Mouse (Mus musculus) midbrain, embryonic 10.5 days (tissue): ENCODE results near the gene Trim65. TPM values are rescaled to one million over a fixed set of nuclear protein-coding genes. Genes with fewer than 3 reads are reported as not detected.
"Not testable (repeated sequence)": the region's sequence is repeated elsewhere in the genome, so short reads cannot be mapped to it uniquely, and the experiment has no call there.

Source experiments
- DNase-seq: peaks from one replicate; pipeline ENCODE4 v3.0.0-alpha.2; 2017; ENCODE audit warnings: low spot score
- H3K27ac ChIP-seq: fragments of 300-500 bp; sonication (generic); replicated peaks from 2 replicates; pipeline ENCODE4 v1.5.1; 2016; ENCODE audit warnings: mild to moderate bottlenecking
- H3K27me3 ChIP-seq: fragments of 300-500 bp; sonication (generic); 2 replicates; pipeline ENCODE4 v1.6.1; 2016; ENCODE audit warnings: low read depth, mild to moderate bottlenecking; ENCODE audit not compliant: poor library complexity, severe bottlenecking
- H3K36me3 ChIP-seq: fragments of 300-500 bp; sonication (generic); 2 replicates; pipeline ENCODE4 v1.6.1; 2016; ENCODE audit warnings: mild to moderate bottlenecking, moderate library complexity
- H3K4me1 ChIP-seq: fragments of 300-500 bp; sonication (generic); 2 replicates; pipeline ENCODE4 v1.6.1; 2016
- H3K4me3 ChIP-seq: fragments of 300-500 bp; sonication (generic); 2 replicates; pipeline ENCODE4 v1.5.1; 2016; ENCODE audit warnings: mild to moderate bottlenecking, moderate library complexity
- H3K9me3 ChIP-seq: fragments of 300-500 bp; sonication (generic); replicated peaks from 2 replicates; pipeline ENCODE4 v1.6.1; 2016; ENCODE audit warnings: mild to moderate bottlenecking
- WGBS: fragments of 180-500 bp; shearing (Covaris S2); methylation state at CpG from one replicate; pipeline ENCODE4 v1.1.7; 2016; 5-methylcytosine and 5-hydroxymethylcytosine counted together
- polyA plus RNA-seq: library from polyadenylated mRNA; unstranded; fragments of >200 nt; fragmentation: Nextera tagmentation; extraction: Ambion mirVana; gene quantifications from 2 replicates; pipeline ENCODE4 v1.2.1, GENCODE M21; 2016

The Trim65 gene
- polyA plus RNA-seq, 1 experiment from 2014 or later: 1.4 TPM

GRCm38 (mm10) chr11:116132366-116133333 is 1.7 kb upstream of the Trim65 start:
- peaks cover 45% of the 10 kb centered on the region for H3K4me1 ChIP-seq
- H3K27me3 ChIP-seq: peaks cover 24% of the 10 kb centered on the region
- H3K4me3 ChIP-seq: no peak overlapping the region
- peaks cover 59% of the 10 kb centered on the region for H3K36me3 ChIP-seq
- DNase-seq: no peak
- no peak overlapping the region for H3K27ac ChIP-seq
- H3K9me3 ChIP-seq: no peaks in the 10 kb centered on the region
- 85% methylated on average over 16 of the region's 16 CpGs for WGBS

DNA sequence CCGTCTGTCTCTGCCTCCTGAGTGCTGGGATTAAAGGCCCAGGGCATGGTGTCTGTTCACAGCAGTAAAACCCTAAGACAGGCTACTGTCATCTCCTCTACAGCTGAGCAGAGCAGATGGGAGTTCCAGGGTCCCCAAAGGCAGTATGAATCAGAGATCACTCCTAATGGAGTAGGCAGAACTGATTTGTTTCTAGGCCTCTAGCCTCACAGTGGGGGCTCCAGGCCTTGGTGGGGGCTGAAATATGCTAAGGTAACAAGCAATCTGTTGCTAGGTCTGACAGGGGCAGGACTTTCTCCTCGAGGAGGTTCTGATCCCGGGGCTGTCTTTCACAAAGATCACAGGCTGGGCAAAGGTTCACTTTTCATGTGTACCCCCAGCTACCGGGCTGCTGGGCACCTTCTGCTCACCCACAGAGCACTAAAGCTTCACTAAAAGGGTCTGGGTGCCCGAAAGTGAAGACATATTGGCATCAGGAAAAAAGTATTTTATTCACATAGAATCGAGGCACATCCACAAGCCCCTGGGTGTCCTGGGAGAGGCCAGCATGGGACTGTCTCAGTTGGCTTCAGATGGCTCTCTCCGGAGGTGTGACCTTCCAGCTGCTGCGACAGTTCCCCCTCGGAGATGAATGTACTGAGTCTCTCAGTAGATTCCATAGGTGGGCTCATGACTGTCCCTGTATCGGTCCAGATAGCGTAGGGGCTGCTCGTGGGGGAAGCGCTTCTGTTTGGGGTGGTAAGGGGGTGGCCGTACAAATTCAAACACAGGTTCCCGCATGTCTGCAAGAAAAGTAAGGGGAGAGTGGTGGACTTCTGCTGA is 632 bp upstream of the Trim65 start:
- DNase-seq: no peak
- H3K36me3 ChIP-seq: peaks cover 54% of the 10 kb centered on the region
- H3K27ac ChIP-seq: peak overlapping the region; percentile 88
- H3K4me1 ChIP-seq: peaks cover 45% of the 10 kb centered on the region
- H3K9me3 ChIP-seq: no peaks in the 10 kb centered on the region
- peaks cover 24% of the 10 kb centered on the region for H3K27me3 ChIP-seq
- peak overlapping the region; percentile 67 for H3K4me3 ChIP-seq
- WGBS: 86% methylated on average over 15 of the region's 15 CpGs

GRCm38 (mm10) chr11:116129993-116130487 is 888 bp downstream of the Trim65 start:
- H3K36me3 ChIP-seq: peaks cover 51% of the 10 kb centered on the region
- WGBS: 48% methylated on average over 8 of the region's 8 CpGs
- H3K27ac ChIP-seq: peak overlapping the region; percentile 88
- H3K27me3 ChIP-seq: peaks cover 24% of the 10 kb centered on the region
- DNase-seq: no peak
- peaks cover 45% of the 10 kb centered on the region for H3K4me1 ChIP-seq
- H3K9me3 ChIP-seq: no peaks in the 10 kb centered on the region
- peak overlapping the region; percentile 67 for H3K4me3 ChIP-seq

DNA sequence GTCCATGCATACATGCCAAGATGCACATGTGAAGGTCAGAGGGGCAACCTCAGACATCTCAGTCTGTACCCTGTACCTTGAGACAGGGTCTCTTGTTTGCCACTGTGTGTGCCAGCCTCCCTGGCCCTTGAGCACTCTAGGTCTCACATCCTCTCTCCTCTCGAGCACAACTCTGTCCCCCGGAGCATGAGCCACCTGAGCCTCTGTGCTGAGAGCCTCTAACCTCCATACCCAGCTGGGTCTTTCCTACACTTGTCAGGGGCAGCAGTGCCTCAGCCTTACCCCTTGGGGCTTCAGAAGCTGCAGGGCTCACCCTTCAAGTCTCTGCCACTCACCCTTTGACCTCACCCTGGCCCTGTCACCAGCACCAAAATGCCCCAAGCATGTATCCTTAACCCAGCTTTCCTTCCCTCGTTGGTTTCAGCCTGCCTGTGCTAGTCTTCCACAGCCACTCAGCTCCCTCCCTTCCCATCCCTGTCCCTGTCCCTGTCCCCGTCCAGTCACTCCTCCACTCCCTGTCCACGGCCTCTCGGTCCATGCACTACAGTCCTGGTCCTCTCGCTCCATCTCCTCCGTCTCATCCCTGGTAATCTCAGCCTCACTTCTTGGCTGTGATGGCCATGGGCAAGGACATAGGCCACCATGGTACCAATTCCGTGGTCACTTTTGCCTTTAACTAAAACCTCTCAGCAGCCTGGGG is 1.7 kb downstream of the Trim65 start:
- Histone ChIP-seq H3K36me3 (peaks cover 43% of the 10 kb centered on the region), H3K4me1 (peaks cover 45% of the 10 kb centered on the region), H3K9me3 (no peaks in the 10 kb centered on the region), H3K4me3 (peak overlapping the region; percentile 67; the same call in 1 of the 2 replicates), H3K27me3 (peaks cover 24% of the 10 kb centered on the region), H3K27ac (peak overlapping the region; percentile 88)
- WGBS: 83% methylated on average over 9 of the region's 9 CpGs
- no peak for DNase-seq

GRCm38 (mm10) chr11:116127986-116128385 is 2.9 kb downstream of the Trim65 start:
- Histone ChIP-seq H3K36me3 (peaks cover 31% of the 10 kb centered on the region), H3K9me3 (no peaks in the 10 kb centered on the region), H3K27ac (peak overlapping the region; percentile 71), H3K27me3 (peaks cover 24% of the 10 kb centered on the region), H3K4me3 (peak overlapping the region; percentile 36; the same call in 1 of the 2 replicates), H3K4me1 (peaks cover 45% of the 10 kb centered on the region)
- WGBS: 77% methylated on average over 9 of the region's 9 CpGs
- DNase-seq: no peak

DNA sequence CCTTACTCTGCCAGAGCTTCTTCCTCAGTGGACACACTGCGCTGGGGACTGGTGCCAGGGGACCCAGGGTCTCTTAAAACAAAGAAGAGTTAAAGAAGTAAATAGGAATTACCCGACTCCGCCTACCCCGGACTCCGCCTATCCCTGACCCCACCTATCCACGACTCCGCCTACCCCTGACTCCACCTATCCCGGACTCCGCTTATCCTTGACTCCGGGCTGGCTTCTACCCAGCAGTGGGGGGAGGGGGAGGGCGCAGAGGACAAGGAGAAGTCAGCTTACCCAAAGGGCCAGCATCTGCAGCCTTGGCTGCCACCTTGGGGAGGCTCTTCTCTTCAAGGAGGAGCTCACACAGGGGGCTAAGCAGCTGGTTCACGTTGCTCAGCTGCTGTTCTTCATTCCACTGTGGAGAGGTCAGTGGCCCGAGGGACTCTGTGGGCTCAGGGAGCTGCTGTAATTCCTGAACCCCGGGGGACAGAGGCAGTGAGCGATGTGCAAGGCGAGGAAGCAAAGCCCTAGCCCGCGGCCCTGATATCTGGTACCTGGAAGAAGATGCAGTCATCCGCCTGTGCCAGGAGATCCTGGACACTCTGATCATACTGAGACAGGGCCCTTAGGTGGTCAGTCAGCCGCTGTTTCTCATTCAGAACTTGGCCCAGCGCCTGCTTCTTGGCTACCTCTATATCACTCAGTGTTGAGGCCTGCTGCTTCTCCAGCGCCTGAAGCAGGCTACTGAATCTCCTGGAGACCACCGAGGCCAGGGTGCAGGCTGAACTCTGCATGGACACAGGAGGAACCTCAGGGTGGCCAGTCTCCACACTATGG is 3.6 kb downstream of the Trim65 start, which contains the start of gene Trim47:
TSS of gene Trim47 (minus strand) at position 55 of the 825 bp plus-strand sequence.
- peaks cover 45% of the 10 kb centered on the region for H3K4me1 ChIP-seq
- H3K4me3 ChIP-seq: peak within 1 kb of the TSS; percentile 36
- H3K27me3 ChIP-seq: peaks cover 24% of the 10 kb centered on the region
- H3K9me3 ChIP-seq: no peaks in the 10 kb centered on the region
- peak within 1 kb of the TSS; percentile 71 for H3K27ac ChIP-seq
- DNase-seq: peak; percentile 68
- 26% methylated on average over 23 of the region's 23 CpGs for WGBS
- H3K36me3 ChIP-seq: peaks cover 24% of the 10 kb centered on the region

DNA sequence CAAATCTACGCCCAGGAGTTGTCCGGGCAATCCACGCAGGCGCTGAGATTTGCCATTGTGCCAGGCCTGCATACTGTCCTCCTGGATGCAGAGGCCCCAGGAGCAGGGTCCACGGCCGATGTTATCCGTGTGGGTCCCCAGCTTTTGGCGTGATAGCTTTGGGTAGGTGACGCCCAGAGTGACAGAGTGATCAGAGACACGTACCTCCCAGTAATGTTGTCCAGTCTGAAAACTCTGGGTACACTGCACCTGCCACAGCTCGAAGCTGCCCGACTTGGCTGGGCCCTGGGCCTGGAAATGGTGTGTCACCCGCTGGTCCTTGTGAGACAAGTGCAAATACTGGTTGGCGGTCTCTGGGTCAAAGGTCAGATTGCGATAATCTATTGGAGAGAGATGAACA is 4.7 kb downstream of the Trim65 start:
- H3K4me3 ChIP-seq: no peak overlapping the region
- H3K27me3 ChIP-seq: peaks cover 19% of the 10 kb centered on the region
- 92% methylated on average over 15 of the region's 15 CpGs for WGBS

GRCm38 (mm10) chr11:116121731-116122245 is 9.1 kb downstream of the Trim65 start:
- not testable (repeated sequence) for DNase-seq, H3K9me3 ChIP-seq, H3K4me3 ChIP-seq, H3K27me3 ChIP-seq, H3K27ac ChIP-seq
- 95% methylated on average over 8 of the region's 8 CpGs for whole genome bisulfite sequencing
- Histone ChIP-seq H3K36me3 (peaks cover 13% of the 10 kb centered on the region), H3K4me1 (peaks cover 17% of the 10 kb centered on the region)

More for the DNA sequence above, 4.7 kb downstream of the Trim65 start:
- Histone ChIP-seq H3K27ac (no peak overlapping the region), H3K9me3 (no peaks in the 10 kb centered on the region), H3K36me3 (peaks cover 13% of the 10 kb centered on the region), H3K4me1 (peaks cover 40% of the 10 kb centered on the region)
- DNase-seq: no peak

GRCm38 (mm10) chr11:116117819-116118218 is 13.1 kb downstream of the Trim65 start:
- peaks cover 13% of the 10 kb centered on the region for H3K4me1 ChIP-seq
- no peaks in the 10 kb centered on the region for H3K36me3 ChIP-seq
- DNase-seq: no peak
- no peaks in the 10 kb centered on the region for H3K9me3 ChIP-seq
- H3K4me3 ChIP-seq: no peak overlapping the region
- no peak overlapping the region for H3K27ac ChIP-seq
- no peaks in the 10 kb centered on the region for H3K27me3 ChIP-seq

DNA sequence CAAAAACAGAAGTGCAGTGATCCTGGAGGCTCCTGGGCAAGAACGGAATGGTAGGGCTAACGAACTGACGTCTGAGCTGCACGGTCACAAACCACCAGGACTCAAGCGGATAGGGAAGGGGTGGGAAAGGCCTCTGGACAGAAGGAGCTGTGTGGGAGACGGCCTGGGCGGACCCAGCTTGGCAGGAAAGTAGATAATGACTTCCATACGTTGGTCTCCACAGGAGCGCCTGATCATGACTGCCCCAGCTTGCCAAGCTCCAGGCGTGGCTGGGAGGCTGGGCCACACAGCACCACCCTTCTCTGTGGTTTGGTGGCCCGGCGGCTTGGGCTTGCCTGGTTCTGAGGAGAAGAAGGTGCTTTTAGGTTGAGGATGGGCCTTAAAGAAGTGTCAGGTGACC is 13.7 kb downstream of the Trim65 start:
- DNase-seq: no peak

GRCm38 (mm10) chr11:116111611-116112203 is 19.2 kb downstream of the Trim65 start:
- H3K4me3 ChIP-seq: no peak overlapping the region
- H3K27ac ChIP-seq: no peak overlapping the region
- peaks cover 59% of the 10 kb centered on the region for H3K27me3 ChIP-seq
- peaks cover 36% of the 10 kb centered on the region for H3K4me1 ChIP-seq
- no peaks in the 10 kb centered on the region for H3K9me3 ChIP-seq
- DNase-seq: no peak
- 82% methylated on average over 19 of the region's 19 CpGs for WGBS
- no peaks in the 10 kb centered on the region for H3K36me3 ChIP-seq

More for the DNA sequence above, 13.7 kb downstream of the Trim65 start:
- H3K27ac ChIP-seq: no peak overlapping the region
- H3K4me1 ChIP-seq: peaks cover 13% of the 10 kb centered on the region
- H3K9me3 ChIP-seq: no peaks in the 10 kb centered on the region
- H3K4me3 ChIP-seq: no peak overlapping the region
- no peaks in the 10 kb centered on the region for H3K36me3 ChIP-seq
- 79% methylated on average over 12 of the region's 12 CpGs for WGBS
- H3K27me3 ChIP-seq: peaks cover 4% of the 10 kb centered on the region
